Mouse (Mus musculus): ENCODE data around the gene Haus4. TPM values are rescaled to one million over a fixed set of nuclear protein-coding genes. Genes with fewer than 3 reads are reported as not detected.

The Haus4 gene
- polyA plus RNA-seq, 1 experiment from 2014 or later: 60.9 TPM

DNA sequence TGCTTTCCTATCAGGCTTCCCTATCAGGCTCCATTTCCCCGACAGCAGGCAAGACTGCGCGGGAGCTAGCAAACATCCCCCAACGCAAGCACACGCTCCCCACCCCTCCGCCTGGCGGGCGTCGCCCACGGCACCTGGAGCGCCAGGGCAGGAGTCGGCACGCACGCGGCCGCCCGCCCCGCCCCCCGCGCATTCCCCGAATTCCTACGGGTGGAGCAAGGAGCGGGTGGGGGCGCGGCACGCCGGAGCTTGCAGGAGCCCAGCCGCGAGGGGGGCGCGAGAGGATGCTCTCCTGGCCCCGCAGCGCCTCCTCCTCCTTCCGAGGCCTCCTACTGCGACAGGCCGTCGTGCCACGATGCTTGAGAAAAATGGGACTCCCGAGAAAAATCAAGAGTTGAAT lies 21.2 kb upstream of the Haus4 start:
- H3K4me1 ChIP-seq (ENCODE audit: control insufficient read depth, insufficient read depth, low read length): peaks cover 42% of the 10 kb centered on the region
- ATAC-seq (ENCODE audit: low FRiP score, low TSS enrichment): peak; percentile 29
- H3K4me3 ChIP-seq (ENCODE audit: low read length): peak overlapping the region; percentile 95
- no peaks in the 10 kb centered on the region for H3K27me3 ChIP-seq (ENCODE audit: control insufficient read depth, insufficient read depth, low read length)
- H3K36me3 ChIP-seq (ENCODE audit: control insufficient read depth, insufficient read depth, low read length): peaks cover 17% of the 10 kb centered on the region
- H3K27ac ChIP-seq (ENCODE audit: low read depth, low read length): peak overlapping the region; percentile 37; the same call in 1 of the 2 replicates
- peak overlapping the region; percentile 95 for H3K9ac ChIP-seq (ENCODE audit: low read depth, low read length)
- WGBS: under 1% methylated on average over 39 of the region's 39 CpGs
- peak overlapping the region; percentile 90 for H3K4me2 ChIP-seq (replicated peaks; ENCODE audit: low read depth, low read length)
- H3K9me3 ChIP-seq (ENCODE audit: control insufficient read depth, low read length): no peaks in the 10 kb centered on the region

DNA sequence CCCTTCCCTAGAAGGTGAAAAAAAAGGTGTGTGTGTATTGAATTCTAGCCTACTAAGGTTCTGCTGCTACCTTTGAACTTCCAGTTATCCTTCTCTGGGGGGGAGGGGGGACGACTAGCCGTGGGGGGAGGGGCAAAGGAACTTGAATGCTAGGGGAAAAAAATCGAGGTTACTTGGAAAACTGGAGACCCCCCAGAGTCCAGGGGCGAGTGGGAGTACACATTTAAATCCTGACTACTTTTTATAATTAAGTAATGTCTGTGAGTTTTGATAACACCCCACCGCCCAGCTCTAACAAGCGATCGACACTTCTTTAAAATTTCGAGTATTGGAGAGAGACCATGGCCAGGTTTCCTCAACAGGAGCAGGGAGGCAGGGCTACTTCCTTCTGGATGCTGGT lies 20.6 kb upstream of the Haus4 start:
- H3K4me3 ChIP-seq (ENCODE audit: low read length): peak overlapping the region; percentile 95
- no peaks in the 10 kb centered on the region for H3K9me3 ChIP-seq (ENCODE audit: control insufficient read depth, low read length)
- 3% methylated on average over 8 of the region's 8 CpGs for WGBS
- no peaks in the 10 kb centered on the region for H3K27me3 ChIP-seq (ENCODE audit: control insufficient read depth, insufficient read depth, low read length)
- peak overlapping the region; percentile 90 for H3K4me2 ChIP-seq (replicated peaks; ENCODE audit: low read depth, low read length)
- H3K27ac ChIP-seq (ENCODE audit: low read depth, low read length): 0 out of 2 replicates have a peak overlapping the region, but pooled peaks have one; percentile 37
- ATAC-seq (ENCODE audit: low FRiP score, low TSS enrichment): no peak
- peaks cover 22% of the 10 kb centered on the region for H3K36me3 ChIP-seq (ENCODE audit: control insufficient read depth, insufficient read depth, low read length)
- peak overlapping the region; percentile 95 for H3K9ac ChIP-seq (ENCODE audit: low read depth, low read length)
- H3K4me1 ChIP-seq (ENCODE audit: control insufficient read depth, insufficient read depth, low read length): peaks cover 44% of the 10 kb centered on the region

DNA sequence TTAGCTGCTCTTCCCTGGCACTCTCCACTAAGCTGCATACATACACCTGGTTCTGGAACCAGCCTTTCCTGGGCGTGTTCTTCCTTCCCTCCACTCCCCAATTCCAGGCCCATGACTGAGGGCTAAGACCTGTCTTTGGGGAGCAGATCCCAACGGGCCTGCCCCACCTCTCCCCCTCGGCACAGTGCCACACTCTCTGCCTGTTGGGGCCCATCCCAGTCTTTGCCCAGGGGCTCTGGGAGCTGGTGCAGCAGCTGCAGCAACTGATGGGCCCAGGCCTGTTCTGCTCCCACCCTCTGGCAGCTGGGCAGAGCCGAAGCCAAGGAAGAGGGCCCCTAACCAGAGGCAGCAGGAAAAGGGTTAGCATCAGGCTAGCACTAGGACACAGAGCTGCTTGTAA lies 19.8 kb upstream of the Haus4 start:
- peak overlapping the region; percentile 90 for H3K4me2 ChIP-seq (replicated peaks; ENCODE audit: low read depth, low read length)
- WGBS: 24% methylated on average over 4 of the region's 4 CpGs
- ATAC-seq (ENCODE audit: low FRiP score, low TSS enrichment): no peak
- peak overlapping the region; percentile 95 for H3K4me3 ChIP-seq (ENCODE audit: low read length)
- no peaks in the 10 kb centered on the region for H3K9me3 ChIP-seq (ENCODE audit: control insufficient read depth, low read length)
- no peak overlapping the region for H3K27ac ChIP-seq (ENCODE audit: low read depth, low read length)
- peaks cover 30% of the 10 kb centered on the region for H3K36me3 ChIP-seq (ENCODE audit: control insufficient read depth, insufficient read depth, low read length)
- no peaks in the 10 kb centered on the region for H3K27me3 ChIP-seq (ENCODE audit: control insufficient read depth, insufficient read depth, low read length)
- peaks cover 46% of the 10 kb centered on the region for H3K4me1 ChIP-seq (ENCODE audit: control insufficient read depth, insufficient read depth, low read length)
- peak overlapping the region; percentile 95 for H3K9ac ChIP-seq (ENCODE audit: low read depth, low read length)

DNA sequence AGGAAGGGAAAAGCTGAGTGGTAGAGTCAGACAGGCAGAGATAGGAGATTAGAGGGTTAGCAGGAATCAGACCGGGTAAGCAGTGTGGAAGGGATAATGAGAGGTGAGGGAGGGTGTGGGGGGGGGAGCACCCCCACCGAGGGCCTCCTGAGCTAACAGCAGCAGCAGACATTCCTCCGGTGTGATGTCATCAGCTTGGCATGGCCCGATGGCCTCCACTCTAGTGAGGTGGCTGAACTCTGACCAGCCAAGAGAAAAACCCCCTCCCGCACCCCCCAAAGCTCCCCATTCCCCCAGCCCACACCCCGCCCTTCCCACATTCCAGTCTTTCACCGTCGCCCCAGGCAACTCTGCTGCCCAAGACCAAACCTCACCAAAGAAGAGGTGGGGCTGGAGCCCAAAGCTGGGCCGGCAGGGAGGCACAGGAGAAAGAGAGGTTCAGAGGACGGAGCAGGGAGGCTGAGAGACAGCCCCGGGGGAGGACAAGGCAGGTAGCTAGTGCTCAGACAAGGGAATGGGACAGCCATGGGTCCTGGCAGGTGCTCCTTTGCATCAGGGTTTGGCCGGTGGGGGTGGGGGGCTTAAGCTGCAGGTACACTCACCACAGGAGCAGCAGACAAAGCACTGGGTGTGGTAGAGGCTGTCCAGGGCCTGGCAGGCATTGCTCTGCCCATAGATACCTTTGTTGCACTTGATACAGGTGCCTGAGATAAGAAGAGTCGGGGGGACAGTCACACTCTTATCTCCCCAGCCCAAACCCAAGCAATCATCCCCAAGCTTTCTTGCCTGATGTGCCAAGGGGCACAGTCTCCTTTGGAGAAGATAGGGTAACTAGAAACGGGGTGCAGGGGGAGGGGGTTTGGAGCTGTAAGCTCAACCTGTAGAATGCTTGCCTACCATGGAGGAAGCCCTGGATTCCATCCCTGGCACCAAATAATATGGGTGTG lies 18.6 kb upstream of the Haus4 start:
- Histone ChIP-seq H3K4me1 (ENCODE audit: control insufficient read depth, insufficient read depth, low read length) (peaks cover 40% of the 10 kb centered on the region), H3K4me2 (replicated peaks; ENCODE audit: low read depth, low read length) (peak overlapping the region; percentile 90), H3K36me3 (ENCODE audit: control insufficient read depth, insufficient read depth, low read length) (peaks cover 39% of the 10 kb centered on the region), H3K9me3 (ENCODE audit: control insufficient read depth, low read length) (no peaks in the 10 kb centered on the region), H3K27ac (ENCODE audit: low read depth, low read length) (peak overlapping the region; percentile 65), H3K27me3 (ENCODE audit: control insufficient read depth, insufficient read depth, low read length) (no peaks in the 10 kb centered on the region), H3K9ac (ENCODE audit: low read depth, low read length) (peak overlapping the region; percentile 20), H3K4me3 (ENCODE audit: low read length) (peak overlapping the region; percentile 95; the same call in 1 of the 2 replicates)
- 14% methylated on average over 14 of the region's 14 CpGs for WGBS
- ATAC-seq (ENCODE audit: low FRiP score, low TSS enrichment): peak; percentile 5; the same call in 1 of the 2 replicates

DNA sequence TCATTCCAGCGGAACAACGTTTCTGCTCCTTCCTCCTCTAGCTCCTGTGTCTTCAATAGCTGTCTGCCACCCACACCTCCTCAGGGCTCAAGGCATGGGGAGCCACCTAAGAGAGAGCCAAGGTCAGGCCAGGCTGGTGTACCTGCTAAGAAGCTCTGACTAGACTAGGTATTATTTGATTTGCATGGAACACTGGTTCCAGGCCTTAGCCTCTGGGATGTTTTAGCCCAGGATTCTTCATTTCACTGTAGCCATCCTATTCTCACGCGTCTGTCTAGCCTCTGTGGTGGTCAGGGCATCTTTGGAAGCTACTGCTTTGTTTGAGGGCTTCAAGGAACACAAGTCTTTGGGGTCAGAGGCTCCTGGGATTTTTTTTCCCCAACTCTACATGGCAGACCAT lies 17.7 kb upstream of the Haus4 start:
- peak overlapping the region; percentile 65; the same call in 1 of the 2 replicates for H3K27ac ChIP-seq (ENCODE audit: low read depth, low read length)
- H3K4me2 ChIP-seq (replicated peaks; ENCODE audit: low read depth, low read length): no peak overlapping the region; the same call in 1 of the 2 replicates
- ATAC-seq (ENCODE audit: low FRiP score, low TSS enrichment): no peak
- H3K27me3 ChIP-seq (ENCODE audit: control insufficient read depth, insufficient read depth, low read length): no peaks in the 10 kb centered on the region
- no peaks in the 10 kb centered on the region for H3K9me3 ChIP-seq (ENCODE audit: control insufficient read depth, low read length)
- H3K4me3 ChIP-seq (ENCODE audit: low read length): no peak overlapping the region
- 68% methylated on average over 4 of the region's 4 CpGs for WGBS
- peaks cover 40% of the 10 kb centered on the region for H3K4me1 ChIP-seq (ENCODE audit: control insufficient read depth, insufficient read depth, low read length)
- peaks cover 48% of the 10 kb centered on the region for H3K36me3 ChIP-seq (ENCODE audit: control insufficient read depth, insufficient read depth, low read length)
- no peak overlapping the region for H3K9ac ChIP-seq (ENCODE audit: low read depth, low read length)

DNA sequence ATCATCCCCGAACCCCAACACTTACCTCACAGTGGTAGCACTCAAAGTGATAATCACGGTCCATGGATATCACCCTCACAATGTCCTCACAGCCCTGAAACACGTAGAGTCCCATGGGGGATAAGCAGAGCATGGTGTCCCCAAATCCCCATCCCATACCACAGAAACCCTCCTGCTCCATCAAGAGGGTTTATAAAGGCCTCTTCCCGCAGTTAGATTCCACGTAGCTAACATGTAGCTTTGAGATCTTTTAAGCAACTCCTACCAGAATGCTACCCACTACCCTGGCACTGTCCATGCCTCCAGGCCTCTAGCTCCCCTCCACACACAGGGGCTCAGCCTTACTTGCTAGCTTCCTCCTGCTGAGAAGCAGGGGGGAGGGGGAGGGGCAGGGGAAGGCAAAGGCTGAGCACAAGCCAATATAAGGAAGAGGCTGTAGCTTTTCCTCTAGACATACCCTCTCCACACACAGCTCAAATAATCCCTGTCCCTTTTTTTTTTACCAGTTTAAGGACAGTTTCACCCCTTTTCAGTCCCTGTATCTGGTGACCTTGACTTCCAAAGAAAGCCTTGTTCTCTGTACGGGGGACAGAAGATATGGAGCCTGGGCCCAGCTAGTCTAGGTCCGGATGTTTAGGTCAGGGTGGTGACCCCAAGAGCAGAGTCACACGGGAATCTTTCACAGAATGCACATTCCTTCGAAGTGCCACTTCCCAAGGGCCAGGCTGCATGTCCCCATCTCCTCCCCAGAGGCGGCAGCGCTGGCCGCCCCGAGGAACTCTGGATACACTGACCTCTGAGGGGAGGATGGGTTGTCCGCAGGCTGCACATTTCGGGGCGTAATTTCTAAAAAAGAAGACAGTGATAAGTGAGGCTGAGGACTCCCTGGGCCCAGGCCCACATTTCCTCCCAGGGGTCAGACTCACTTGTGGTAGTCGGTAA lies 15.3 kb upstream of the Haus4 start:
- H3K9me3 ChIP-seq (ENCODE audit: control insufficient read depth, low read length): no peaks in the 10 kb centered on the region
- H3K9ac ChIP-seq (ENCODE audit: low read depth, low read length): no peak overlapping the region
- no peak for ATAC-seq (ENCODE audit: low FRiP score, low TSS enrichment)
- peaks cover 32% of the 10 kb centered on the region for H3K4me1 ChIP-seq (ENCODE audit: control insufficient read depth, insufficient read depth, low read length)
- 68% methylated on average over 17 of the region's 17 CpGs for WGBS
- H3K27me3 ChIP-seq (ENCODE audit: control insufficient read depth, insufficient read depth, low read length): no peaks in the 10 kb centered on the region
- no peak overlapping the region for H3K4me3 ChIP-seq (ENCODE audit: low read length)
- no peak overlapping the region for H3K27ac ChIP-seq (ENCODE audit: low read depth, low read length)
- H3K36me3 ChIP-seq (ENCODE audit: control insufficient read depth, insufficient read depth, low read length): peaks cover 53% of the 10 kb centered on the region
- no peak overlapping the region for H3K4me2 ChIP-seq (replicated peaks; ENCODE audit: low read depth, low read length)

DNA sequence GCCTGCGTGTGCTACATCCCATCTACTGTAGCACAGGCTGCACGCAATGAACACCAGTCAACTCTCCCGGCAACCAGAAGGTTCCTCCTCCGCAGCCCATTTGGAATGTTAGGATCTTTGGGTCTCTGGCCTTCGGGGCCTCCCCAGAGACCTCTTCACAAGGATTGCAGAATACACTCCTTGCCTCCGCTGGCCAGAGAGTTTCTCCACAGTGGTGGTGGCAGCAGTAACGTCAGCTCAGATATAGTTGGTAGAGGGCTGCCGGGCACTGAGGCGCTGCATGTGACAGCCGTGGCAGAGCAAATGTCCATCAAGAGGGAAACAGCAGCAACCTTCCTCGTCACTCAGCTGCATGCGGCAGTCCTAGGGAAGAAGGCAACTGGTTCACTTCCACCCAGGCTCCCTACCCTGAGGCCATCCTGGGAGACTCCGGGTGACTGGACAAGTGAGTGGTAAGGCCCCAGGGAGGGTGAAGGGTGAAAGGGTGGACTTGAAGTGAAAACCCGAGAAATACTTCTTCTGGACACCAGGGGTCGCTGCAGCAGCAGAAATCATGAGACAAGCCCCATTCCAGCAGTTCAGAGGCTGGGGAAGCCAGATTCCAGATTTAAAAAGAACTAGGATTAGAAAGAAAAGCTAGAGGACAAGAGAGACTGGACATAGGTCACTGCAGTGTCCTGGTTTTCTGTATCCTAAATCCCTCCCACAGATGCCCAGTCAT lies 14.4 kb upstream of the Haus4 start:
- 73% methylated on average over 15 of the region's 15 CpGs for WGBS
- Histone ChIP-seq H3K4me1 (ENCODE audit: control insufficient read depth, insufficient read depth, low read length) (peaks cover 24% of the 10 kb centered on the region), H3K27me3 (ENCODE audit: control insufficient read depth, insufficient read depth, low read length) (no peaks in the 10 kb centered on the region), H3K9me3 (ENCODE audit: control insufficient read depth, low read length) (no peaks in the 10 kb centered on the region), H3K4me3 (ENCODE audit: low read length) (no peak overlapping the region), H3K27ac (ENCODE audit: low read depth, low read length) (no peak overlapping the region), H3K4me2 (replicated peaks; ENCODE audit: low read depth, low read length) (no peak overlapping the region), H3K36me3 (ENCODE audit: control insufficient read depth, insufficient read depth, low read length) (peaks cover 53% of the 10 kb centered on the region), H3K9ac (ENCODE audit: low read depth, low read length) (no peak overlapping the region)
- ATAC-seq (ENCODE audit: low FRiP score, low TSS enrichment): no peak

DNA sequence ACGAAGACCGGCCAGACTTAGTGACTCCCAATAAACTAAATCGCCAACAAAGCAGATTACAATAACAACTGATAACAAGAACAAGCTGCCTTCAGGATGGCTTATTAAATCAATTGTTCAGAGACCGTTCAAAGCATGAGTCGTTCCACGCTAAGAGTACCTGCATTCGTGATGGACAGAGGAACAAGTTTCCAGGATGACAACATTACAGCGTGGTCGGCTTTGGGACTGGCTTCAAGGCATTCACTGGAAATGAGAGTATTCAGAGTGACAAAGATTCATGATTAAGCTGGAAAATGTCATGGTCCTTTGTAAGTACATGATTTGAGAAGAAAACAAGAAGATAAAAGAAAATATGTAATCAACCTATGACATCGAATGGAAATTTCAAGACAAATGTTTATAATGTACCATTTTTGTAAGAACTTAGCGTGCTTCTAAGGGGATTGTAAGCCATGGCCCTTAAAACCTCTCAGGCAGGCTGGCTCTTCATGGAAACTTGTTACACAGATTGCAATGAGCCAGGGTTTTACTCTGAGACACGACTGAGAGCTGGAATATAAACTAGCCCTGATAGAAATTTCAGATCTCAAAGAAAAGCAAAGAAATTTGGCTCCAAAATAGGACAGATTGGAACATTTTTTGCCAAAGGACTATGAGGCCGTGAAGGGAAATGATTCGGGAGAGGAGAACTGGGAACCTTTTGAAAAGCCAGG lies 6.3 kb upstream of the Haus4 start:
- Histone ChIP-seq H3K4me2 (replicated peaks; ENCODE audit: low read depth, low read length) (no peak overlapping the region), H3K36me3 (ENCODE audit: control insufficient read depth, insufficient read depth, low read length) (no peaks in the 10 kb centered on the region), H3K4me3 (ENCODE audit: low read length) (no peak overlapping the region), H3K27ac (ENCODE audit: low read depth, low read length) (no peak overlapping the region), H3K9me3 (ENCODE audit: control insufficient read depth, low read length) (no peaks in the 10 kb centered on the region), H3K4me1 (ENCODE audit: control insufficient read depth, insufficient read depth, low read length) (no peaks in the 10 kb centered on the region), H3K27me3 (ENCODE audit: control insufficient read depth, insufficient read depth, low read length) (no peaks in the 10 kb centered on the region), H3K9ac (ENCODE audit: low read depth, low read length) (no peak overlapping the region)
- 82% methylated on average over 14 of the region's 14 CpGs for WGBS
- no peak for ATAC-seq (ENCODE audit: low FRiP score, low TSS enrichment)

Data from kidney, embryonic 14.5 days (tissue).